Mouse (Mus musculus) C2C12 (cell line): ENCODE measurements around the gene Kcne1l. TPM values are rescaled to one million over a fixed set of nuclear protein-coding genes. Genes with fewer than 3 reads are reported as not detected.

Experiments used
- H3K27me3 ChIP-seq: one replicate; pipeline ENCODE4 v1.6.1; 2011; ENCODE audit not compliant: control insufficient read depth, insufficient read depth, insufficient read length
- H3K36me3 ChIP-seq: one replicate; pipeline ENCODE4 v1.6.1; 2011; ENCODE audit not compliant: control insufficient read depth, insufficient read depth
- H3K4me3 ChIP-seq: one replicate; pipeline ENCODE4 v1.5.1; 2011; ENCODE audit warnings: mild to moderate bottlenecking, control low read depth; ENCODE audit not compliant: poor library complexity, insufficient read depth, severe bottlenecking
- H3K79me2 ChIP-seq: one replicate; pipeline ENCODE4 v1.6.1; 2011; ENCODE audit not compliant: control insufficient read depth, insufficient read depth
- H3K79me3 ChIP-seq: one replicate; pipeline ENCODE4 v1.6.1; 2011; ENCODE audit warnings: low read depth, control low read depth
- H3ac ChIP-seq: one replicate; pipeline ENCODE3; 2011; ENCODE audit warnings: low read depth; ENCODE audit not compliant: control insufficient read depth, insufficient read length
- CEBPB ChIP-seq: IDR thresholded peaks from one replicate; pipeline ENCODE4 v1.6.1; 2011; ENCODE audit warnings: low read depth, mild to moderate bottlenecking, control low read depth, moderate library complexity
- CTCF ChIP-seq: IDR thresholded peaks from one replicate; pipeline ENCODE4 v1.5.1; 2011; ENCODE audit not compliant: control insufficient read depth, insufficient read depth, insufficient read length
- FOSL1 ChIP-seq: IDR thresholded peaks from one replicate; pipeline ENCODE4 v1.8.0; 2011; ENCODE audit warnings: mild to moderate bottlenecking, low read length; ENCODE audit not compliant: poor library complexity, insufficient read depth, severe bottlenecking
- MAX ChIP-seq: IDR thresholded peaks from one replicate; pipeline ENCODE4 v1.6.1; 2011; ENCODE audit warnings: mild to moderate bottlenecking, control low read depth
- MYOD1 ChIP-seq: IDR thresholded peaks from one replicate; pipeline ENCODE4 v1.6.1; 2011; ENCODE audit warnings: low read depth; ENCODE audit not compliant: control insufficient read depth, insufficient read length
- MYOG ChIP-seq: IDR thresholded peaks from one replicate; pipeline ENCODE4 v1.6.1; 2011; ENCODE audit not compliant: control insufficient read depth, insufficient read length; ENCODE audit errors: extremely low read depth
- USF1 ChIP-seq: IDR thresholded peaks from one replicate; pipeline ENCODE4 v1.6.1; 2011; ENCODE audit warnings: low read depth, mild to moderate bottlenecking, control low read depth, moderate library complexity
- long read RNA-seq, 2 experiments: library from polyadenylated mRNA; unstranded; transcript quantifications; one replicate each; pipeline ENCODE4 v2.0.0; 2019 to 2020
- polyA plus RNA-seq: library from polyadenylated mRNA; unstranded; fragments of >200 nt; fragmentation: generic; extraction: Trizol; gene quantifications from one replicate; pipeline ENCODE4 v1.2.1, GENCODE M21; 2012; ENCODE audit warnings: missing spikeins

Kcne1l gene
- polyA plus RNA-seq = not detected
- long read RNA-seq, experiment 1 = 0 reads
- long read RNA-seq, experiment 2 = 0 reads

- no peak within 1 kb of the TSS for H3ac ChIP-seq
- H3K4me3 ChIP-seq = no peak within 1 kb of the TSS
- H3K79me2 ChIP-seq = no peaks in the 10 kb centered on the region
- H3K27me3 ChIP-seq = peaks cover 15% of the 10 kb centered on the region
- no peaks in the 10 kb centered on the region for H3K36me3 ChIP-seq
- H3K79me3 ChIP-seq = no peaks in the 10 kb centered on the region
- TF ChIP-seq MYOG (no peak), USF1 (no peak), CEBPB (no peak), MYOD1 (no peak), FOSL1 (no peak), MAX (no peak), CTCF (no peak)
These were observed at the start of gene Kcne1l for GRCm38 (mm10) chrX:142305869-142306581. Kcne1l (minus strand) TSS chrX:142306294.

- Histone ChIP-seq H3K79me2 (no peaks in the 10 kb centered on the region), H3K79me3 (no peaks in the 10 kb centered on the region), H3K4me3 (no peak overlapping the region), H3K27me3 (no peaks in the 10 kb centered on the region), H3K36me3 (no peaks in the 10 kb centered on the region), H3ac (no peak overlapping the region)
- TF ChIP-seq MYOG (no peak), USF1 (no peak), FOSL1 (no peak), CEBPB (no peak), CTCF (no peak), MAX (no peak), MYOD1 (no peak)
These were observed 30.1 kb upstream of the Kcne1l start for GRCm38 (mm10) chrX:142336207-142336606.

- no peaks in the 10 kb centered on the region for H3K79me3 ChIP-seq
- no peaks in the 10 kb centered on the region for H3K79me2 ChIP-seq
- TF ChIP-seq CEBPB = no peak
- no peak for TF ChIP-seq CTCF
- TF ChIP-seq MAX = no peak
- TF ChIP-seq FOSL1 = no peak
- TF ChIP-seq MYOD1 = no peak
- no peak for TF ChIP-seq MYOG
- no peak for TF ChIP-seq USF1
- no peak overlapping the region for H3ac ChIP-seq
- no peaks in the 10 kb centered on the region for H3K27me3 ChIP-seq
- H3K36me3 ChIP-seq = no peaks in the 10 kb centered on the region
- H3K4me3 ChIP-seq = no peak overlapping the region
These were observed 29.4 kb upstream of the Kcne1l start for GRCm38 (mm10) chrX:142335502-142335901.

- Histone ChIP-seq H3K79me3 (no peaks in the 10 kb centered on the region), H3K27me3 (no peaks in the 10 kb centered on the region), H3K4me3 (no peak overlapping the region), H3K36me3 (no peaks in the 10 kb centered on the region), H3K79me2 (no peaks in the 10 kb centered on the region), H3ac (no peak overlapping the region)
- no peak for TF ChIP-seq USF1
- no peak for TF ChIP-seq MYOD1
- no peak for TF ChIP-seq FOSL1
- no peak for TF ChIP-seq CEBPB
- no peak for TF ChIP-seq MYOG
- TF ChIP-seq CTCF = no peak
- no peak for TF ChIP-seq MAX
These were observed 19.7 kb upstream of the Kcne1l start for GRCm38 (mm10) chrX:142325760-142326159.

GRCm38 (mm10) chrX:142316106-142316505 lies 10.0 kb upstream of the Kcne1l start:
- H3K27me3 ChIP-seq = no peaks in the 10 kb centered on the region

GRCm38 (mm10) chrX:142315270-142315669 lies 9.2 kb upstream of the Kcne1l start:
- Histone ChIP-seq H3K27me3 (no peaks in the 10 kb centered on the region), H3K36me3 (peaks cover 5% of the 10 kb centered on the region), H3K79me3 (no peaks in the 10 kb centered on the region), H3K4me3 (no peak overlapping the region), H3ac (no peak overlapping the region), H3K79me2 (no peaks in the 10 kb centered on the region)
- TF ChIP-seq CEBPB = no peak
- no peak for TF ChIP-seq USF1

More at GRCm38 (mm10) chrX:142316106-142316505, 10.0 kb upstream of the Kcne1l start:
- Histone ChIP-seq H3K79me3 (no peaks in the 10 kb centered on the region), H3ac (no peak overlapping the region), H3K79me2 (no peaks in the 10 kb centered on the region), H3K4me3 (no peak overlapping the region), H3K36me3 (peaks cover 5% of the 10 kb centered on the region)
- TF ChIP-seq CTCF (no peak), MAX (no peak), USF1 (no peak)
